Mouse (Mus musculus): ENCODE data around the gene Lpin3.

Lpin3 gene

DNA sequence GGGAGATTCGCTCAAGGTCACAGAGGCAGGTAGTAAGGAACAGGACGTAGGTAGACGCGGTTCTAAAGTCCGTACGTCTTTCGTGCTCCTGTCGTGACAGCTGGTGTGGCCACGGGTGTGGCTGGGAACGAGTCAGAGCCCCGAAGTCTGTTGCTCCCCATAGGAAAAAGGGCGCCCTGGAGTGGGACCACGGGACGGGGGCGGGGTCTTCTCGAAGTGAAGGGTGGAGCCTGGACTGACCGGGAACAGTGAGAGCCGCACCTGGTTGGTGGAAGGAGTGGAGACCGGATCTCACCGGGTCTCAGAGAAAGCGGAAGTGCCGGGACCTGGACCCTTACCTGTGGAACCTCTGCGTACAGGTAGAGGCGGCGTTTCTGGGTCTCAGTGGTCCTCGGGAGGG, 7.4 kb downstream of the Lpin3 start:
- no peak for DNase-seq

DNA sequence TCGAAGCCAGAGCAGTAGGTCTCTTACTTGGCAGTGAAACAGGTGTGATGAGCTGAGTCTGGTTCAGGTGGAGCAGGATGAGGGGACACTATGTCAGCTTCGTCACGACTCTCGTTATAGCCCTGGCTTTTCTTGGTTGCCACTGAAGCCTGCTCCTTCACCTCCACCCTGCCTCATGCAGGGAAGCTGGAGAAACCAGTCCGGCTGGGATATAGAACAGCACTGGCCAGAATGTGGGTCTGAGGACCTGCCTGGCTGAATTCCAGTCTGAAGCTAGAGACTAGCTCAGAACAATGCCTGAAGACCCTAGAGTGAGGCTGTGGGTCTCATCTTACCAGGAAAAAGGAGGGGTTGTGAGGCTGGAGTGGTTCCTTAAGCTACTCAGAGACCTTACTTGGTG, 10.6 kb downstream of the Lpin3 start:
- no peak for DNase-seq

DNA sequence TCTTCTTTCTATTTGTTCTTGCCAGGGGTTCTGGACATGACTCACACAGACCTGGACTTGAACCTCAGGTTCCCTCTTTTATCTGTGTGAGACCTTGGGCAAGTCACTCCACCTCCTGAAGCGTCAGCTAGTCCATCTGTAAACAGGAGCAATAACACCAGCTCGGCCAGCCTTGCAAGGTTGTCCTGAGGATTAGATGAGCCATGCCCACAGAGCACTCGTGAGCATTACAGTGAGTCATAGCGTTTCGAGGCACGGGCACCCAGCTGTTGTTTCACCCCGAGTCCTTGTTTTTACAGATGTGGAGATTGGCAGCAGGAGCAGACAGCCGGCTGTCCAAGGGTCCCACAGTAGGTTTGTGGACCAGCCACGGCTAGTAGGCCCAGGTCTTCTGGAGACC, 11.2 kb downstream of the Lpin3 start:
- DNase-seq: no peak

- no peak for DNase-seq
Observed at GRCm38 (mm10) chr2:160901656-160902412, 21.4 kb downstream of the Lpin3 start.

- DNase-seq: peak; percentile 52
Observed at GRCm38 (mm10) chr2:160905301-160905700, 24.8 kb downstream of the Lpin3 start.

DNA sequence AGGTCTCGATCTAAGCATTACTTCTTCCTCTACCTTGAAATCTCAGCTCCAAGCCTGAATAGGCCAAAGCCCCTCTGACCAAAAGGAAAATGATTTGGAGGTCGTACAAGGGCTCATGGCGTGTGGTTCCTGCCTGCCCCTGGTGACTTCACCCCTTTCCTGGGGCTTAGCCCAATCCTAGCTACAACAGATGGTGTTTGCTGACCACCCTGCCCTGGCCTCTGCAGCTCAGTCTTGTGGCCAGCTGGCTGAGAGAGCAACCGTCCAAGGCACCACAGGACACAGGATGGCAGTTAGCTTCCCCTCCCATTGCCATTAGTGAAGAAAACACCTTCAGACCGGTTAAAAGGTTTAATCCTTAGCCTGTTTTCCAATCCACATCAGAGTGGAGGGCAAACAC, 25.6 kb downstream of the Lpin3 start:
- peak; percentile 91 for DNase-seq

GRCm38 (mm10) chr2:160908607-160909006, 28.1 kb downstream of the Lpin3 start:
- peak; percentile 52 for DNase-seq

DNA sequence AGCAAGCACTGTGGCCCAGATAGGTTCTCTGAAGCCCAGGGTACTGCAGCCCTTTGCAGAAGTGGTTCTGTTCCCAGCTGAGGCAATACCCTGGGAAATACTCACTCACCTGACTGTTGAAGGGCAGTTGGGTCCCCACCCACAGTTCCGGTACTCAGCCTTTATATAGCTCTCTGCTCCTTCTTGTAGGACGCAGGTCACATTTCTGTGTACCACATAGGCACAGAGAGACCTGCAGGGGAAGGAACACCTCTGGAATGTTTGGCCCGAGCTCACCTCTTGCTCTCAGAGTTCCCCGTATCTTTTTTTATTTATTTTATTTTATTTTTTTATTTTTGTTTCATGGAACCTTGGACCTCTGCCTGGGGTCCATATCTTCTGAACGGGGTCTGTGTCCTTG, 30.2 kb downstream of the Lpin3 start:
- DNase-seq: no peak

DNA sequence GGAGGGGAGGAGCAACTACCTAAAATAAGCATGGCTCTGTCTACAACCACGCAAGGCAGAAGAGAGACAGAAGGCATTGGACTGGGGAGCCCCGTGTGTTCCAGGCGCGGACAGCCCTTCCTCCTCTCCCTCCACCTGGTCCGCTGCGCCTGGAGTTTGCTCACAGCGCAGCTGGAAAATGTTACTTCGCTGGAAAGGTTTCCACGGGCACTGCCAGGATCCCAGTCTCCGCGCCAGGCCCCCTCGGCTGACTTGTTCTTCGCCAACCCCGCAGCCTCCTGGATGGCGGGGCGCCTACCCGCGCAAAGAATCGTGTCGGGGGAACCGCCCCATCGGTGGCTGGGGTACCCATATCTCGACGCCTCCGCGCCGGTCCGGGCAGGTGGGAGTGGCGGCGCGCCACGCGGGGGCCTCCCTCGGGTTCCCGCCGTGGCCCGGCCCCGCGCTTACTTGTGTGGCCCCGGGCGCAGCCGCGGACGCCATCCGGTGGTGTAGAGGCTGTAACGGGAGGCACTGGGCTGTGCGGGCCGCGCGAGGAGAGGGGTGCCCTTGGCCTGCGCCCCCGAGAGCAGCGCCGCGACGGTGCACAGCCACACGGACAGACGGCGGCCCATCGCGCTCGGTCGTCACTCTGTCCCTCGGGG, 31.2 kb downstream of the Lpin3 start:
- DNase-seq: peak; percentile 56

GRCm38 (mm10) chr2:160912231-160912671, 31.8 kb downstream of the Lpin3 start, which contains the start of gene Emilin3:
Emilin3 (minus strand) TSS chr2:160912328.
- DNase-seq: no peak

DNA sequence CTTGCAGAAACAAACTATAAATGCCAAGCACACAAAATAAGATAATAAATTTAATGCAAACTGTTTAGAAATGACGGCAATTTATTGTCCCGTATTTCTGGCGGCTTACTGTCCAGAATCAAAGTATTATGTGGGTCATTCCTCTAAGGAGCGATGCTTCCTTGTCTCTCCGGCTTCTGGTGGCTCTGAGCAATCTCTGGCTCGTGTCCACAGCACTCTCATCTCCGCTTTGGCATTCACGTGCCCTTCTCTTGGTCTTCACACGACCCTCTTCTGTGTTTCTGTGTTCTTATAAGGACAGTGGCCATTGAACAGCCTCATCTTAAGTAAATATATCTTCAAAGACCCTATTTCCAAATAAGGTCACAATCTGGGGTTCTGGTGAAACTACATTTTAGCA, 34.2 kb downstream of the Lpin3 start:
- no peak for DNase-seq

GRCm38 (mm10) chr2:160915821-160916610, 35.5 kb downstream of the Lpin3 start:
- peak; percentile 78 for DNase-seq

GRCm38 (mm10) chr2:160916714-160917113, 36.2 kb downstream of the Lpin3 start:
- no peak for DNase-seq

- no peak for DNase-seq
Observed at GRCm38 (mm10) chr2:160917313-160917712, 36.8 kb downstream of the Lpin3 start.

DNA sequence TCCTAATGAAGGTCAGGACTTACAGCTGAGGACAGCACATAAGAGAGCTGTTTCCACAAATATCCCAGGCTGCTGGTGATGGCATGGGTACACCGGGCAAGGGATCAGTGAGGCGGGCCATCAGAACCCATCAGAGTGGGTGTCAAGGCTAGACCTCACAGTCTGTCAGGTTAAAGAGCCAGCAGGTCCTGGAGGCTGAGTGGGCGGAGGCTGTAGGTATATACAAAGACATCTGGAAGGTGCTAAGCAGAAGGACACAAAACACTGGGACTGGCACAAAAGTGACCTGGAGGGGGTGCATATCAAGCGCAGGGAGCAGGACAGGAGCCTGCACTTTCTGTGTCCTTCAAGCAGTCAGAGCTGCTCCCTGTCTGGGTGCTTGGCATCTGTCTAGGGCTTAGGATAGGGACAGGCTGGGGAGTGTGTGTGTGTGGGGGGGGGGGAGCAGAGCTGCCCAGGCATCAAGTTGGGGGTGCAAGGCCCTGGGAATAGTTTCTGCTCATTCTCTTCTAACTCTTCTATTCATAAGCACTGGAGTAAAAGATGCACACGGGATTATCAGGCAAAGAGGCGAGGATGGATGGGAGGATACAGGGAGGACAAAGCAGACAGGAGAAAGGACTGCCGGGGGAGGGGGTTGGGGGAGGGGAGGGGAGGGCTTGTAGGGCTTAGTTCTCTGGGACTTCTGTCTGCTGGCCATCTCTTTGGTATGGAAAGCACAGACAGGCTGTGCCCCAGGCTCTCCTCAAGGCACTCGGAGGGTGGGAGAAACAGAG, 37.9 kb downstream of the Lpin3 start:
- no peak for DNase-seq

DNA sequence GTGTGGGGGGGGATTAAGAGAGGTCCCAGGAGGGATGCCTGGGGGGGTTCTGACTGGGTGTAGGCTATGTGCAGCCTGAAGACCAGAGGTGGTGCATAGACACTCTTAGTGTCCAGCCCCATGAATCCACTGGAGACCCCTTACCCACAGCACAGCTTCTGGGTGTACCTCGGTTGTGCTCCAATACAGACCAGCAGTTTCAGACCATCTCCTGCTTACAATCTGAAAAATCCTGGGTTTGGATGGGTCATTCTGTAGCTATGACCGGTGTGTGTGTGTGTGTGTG, 38.4 kb downstream of the Lpin3 start:
- DNase-seq: no peak

DNA sequence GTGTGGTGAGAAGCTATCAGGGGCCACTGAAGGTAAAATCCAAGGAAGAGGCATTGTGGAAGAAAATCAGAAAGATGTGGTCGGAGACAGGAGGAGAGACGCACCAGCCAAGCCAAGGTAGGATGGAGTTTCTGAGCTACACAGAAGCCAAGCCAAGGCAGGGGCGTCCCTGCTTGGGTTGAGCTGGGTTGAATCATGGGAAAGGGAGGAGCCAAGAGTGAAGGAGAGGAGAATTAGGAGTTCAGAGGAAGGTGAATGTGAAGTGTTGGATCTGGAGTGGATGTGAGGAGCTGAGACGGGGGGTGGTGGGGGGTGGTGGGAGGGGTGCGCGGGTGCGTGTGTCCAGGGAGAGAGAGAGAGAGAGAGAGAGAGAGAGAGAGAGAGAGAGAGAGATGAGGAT, 40.8 kb downstream of the Lpin3 start:
- DNase-seq: no peak

- no peak for DNase-seq
Observed at GRCm38 (mm10) chr2:160925203-160925602, 44.7 kb downstream of the Lpin3 start.

DNA sequence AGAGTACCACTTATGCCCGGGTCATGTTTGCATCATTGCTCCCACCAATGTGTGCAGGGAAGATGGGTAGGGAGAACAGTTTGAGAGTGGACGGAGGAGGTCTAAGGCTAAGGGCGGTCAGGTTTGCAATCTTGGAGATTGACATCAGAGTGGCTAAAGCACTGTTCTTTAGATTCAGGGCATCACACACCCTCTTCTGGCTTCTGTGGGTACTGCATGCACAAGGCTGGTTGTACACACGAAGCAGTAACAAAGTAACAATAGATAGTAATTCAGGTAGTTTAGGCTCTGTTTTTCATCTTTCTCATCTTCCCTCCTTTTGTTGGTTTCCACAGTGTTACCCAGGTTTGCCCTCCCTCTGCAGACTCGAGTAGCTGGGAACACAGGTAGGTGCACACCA, 50.9 kb downstream of the Lpin3 start:
- no peak for DNase-seq

DNA sequence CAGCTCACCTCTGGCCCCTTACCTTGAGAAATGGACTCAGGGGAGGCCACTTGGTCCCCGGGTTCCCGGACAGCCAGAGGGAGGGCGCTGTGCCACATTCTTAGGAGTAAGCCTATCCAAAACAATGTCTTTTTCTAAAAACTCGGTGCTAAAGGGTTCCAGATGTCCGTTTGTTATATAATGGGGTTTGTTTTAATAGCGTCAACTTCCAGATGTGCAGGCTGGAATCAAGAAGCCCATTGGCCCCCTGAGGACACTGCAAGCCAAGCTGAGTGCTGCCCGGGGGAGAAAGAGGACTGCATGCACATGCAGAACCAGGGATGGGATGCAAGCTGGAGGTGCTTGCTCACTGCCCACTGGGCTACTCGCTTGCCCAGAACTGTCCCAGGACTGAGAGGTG, 51.9 kb downstream of the Lpin3 start:
- DNase-seq: no peak

- no peak for DNase-seq
Observed at GRCm38 (mm10) chr2:160932981-160933380, 52.5 kb downstream of the Lpin3 start.

- DNase-seq: no peak
Observed at GRCm38 (mm10) chr2:160933890-160934289, 53.4 kb downstream of the Lpin3 start.

DNA sequence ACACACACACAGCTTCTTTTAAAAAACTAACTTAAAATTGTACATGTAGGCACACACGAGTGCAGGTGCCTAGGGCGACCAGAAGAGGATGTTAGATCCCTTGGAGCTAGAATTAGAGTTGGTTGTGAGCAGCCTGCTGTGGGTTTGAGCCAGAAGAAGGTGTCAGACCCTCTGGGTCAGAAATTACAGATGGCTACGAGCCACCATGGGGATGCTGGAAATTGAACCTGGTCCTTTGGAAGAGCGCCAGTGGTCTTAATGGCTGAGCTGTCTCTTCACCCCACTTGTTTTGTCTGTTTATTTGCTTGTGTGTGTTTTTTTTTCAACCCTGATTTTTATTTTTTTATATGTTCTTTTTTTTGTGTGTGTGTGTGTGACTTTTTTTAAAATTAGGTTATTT, 54.0 kb downstream of the Lpin3 start:
- DNase-seq: no peak
